Comparison of ENCODE assay signal across 27 mouse cellular contexts in genomic region chr13:13567640-13568039, GRCm38 (mm10). TPM values are rescaled to one million over a fixed set of nuclear protein-coding genes. Genes with fewer than 3 reads are reported as not detected.
DNase-seq lines count a peak whose midpoint lies in the region; ATAC-seq lines count a peak whose summit lies in the region.
"Had no signal": no experiment of that assay in that cellular context is flagged by ENCODE, and none has a peak within 500 bp of the region (broad histone marks: within the 10 kb centered on the region; RNA-seq: fewer than 3 reads in every experiment).

No protein-coding gene starts in this region.

- no peak for ATAC-seq in heart, embryonic 11.5 days (replicated peaks; ENCODE audit: insufficient number of reproducible peaks, low FRiP score, low TSS enrichment)
- peak; percentile 73 for ATAC-seq in granulocyte monocyte progenitor cell, adult 5-6 weeks (replicated peaks; ENCODE audit: poor library complexity, severe bottlenecking)
- ATAC-seq in monocyte, adult 5-6 weeks (replicated peaks; ENCODE audit: insufficient number of reproducible peaks, low FRiP score, low TSS enrichment, poor library complexity, severe bottlenecking): peak; percentile 65
- ATAC-seq: forebrain, embryonic 15.5 days; hindbrain, postnatal 0 days; inflammation-experienced regulatory T-cells, adult 6 months had no signal

- DNase-seq in heart, adult 11 months: peak; percentile 45
- no peak for DNase-seq in right cerebral cortex, postnatal 25 days
- DNase-seq in lung, postnatal 14 days: no peak
- DNase-seq: adrenal gland, adult 2 months; adrenal gland, postnatal 14 days; cerebellum, adult 11-12 months; cerebellum, adult 8-10 months; cerebellum, postnatal 10 days; cerebellum, postnatal 36 days; embryo, embryonic 11 days; gastrocnemius, postnatal 10 days; gastrocnemius, postnatal 36 days; heart, adult 18-20 months; heart, postnatal 14 days; heart, postnatal 4 days had no signal

- no peaks in the 10 kb centered on the region for H3K9me3 ChIP-seq in heart, embryonic 11.5 days (replicated peaks; ENCODE audit: control insufficient read depth, low read length)
- H3K9me3 ChIP-seq: embryonic facial prominence, embryonic 10.5 days; embryonic facial prominence, embryonic 13.5 days; forebrain, embryonic 12.5 days; forebrain, embryonic 15.5 days; heart, embryonic 13.5 days had no signal

- no peak overlapping the region for H3K4me3 ChIP-seq in heart, embryonic 11.5 days (ENCODE audit: low read depth, low read length)
- H3K4me3 ChIP-seq: embryonic facial prominence, embryonic 10.5 days; embryonic facial prominence, embryonic 13.5 days; erythroblast, embryonic 14.5 days; forebrain, embryonic 12.5 days; forebrain, embryonic 15.5 days; heart, embryonic 13.5 days had no signal

- 82% methylated on average over 6 of the region's 6 CpGs for WGBS in heart, embryonic 11.5 days (ENCODE audit: insufficient replicate concordance)

- H3K27ac ChIP-seq in heart, embryonic 11.5 days (ENCODE audit: low read depth, low read length): no peak overlapping the region
- H3K27ac ChIP-seq: embryonic facial prominence, embryonic 10.5 days; embryonic facial prominence, embryonic 13.5 days; forebrain, embryonic 12.5 days; forebrain, embryonic 15.5 days; heart, embryonic 13.5 days; hindbrain, embryonic 14.5 days; hindbrain, postnatal 0 days had no signal

- no peak overlapping the region for H3K9ac ChIP-seq in heart, embryonic 11.5 days (ENCODE audit: low read depth, low read length)
- H3K9ac ChIP-seq: embryonic facial prominence, embryonic 13.5 days; forebrain, embryonic 12.5 days; forebrain, embryonic 15.5 days; heart, embryonic 13.5 days; hindbrain, embryonic 14.5 days had no signal

- H3K4me2 ChIP-seq in heart, embryonic 11.5 days: no peak overlapping the region
- H3K4me2 ChIP-seq: embryonic facial prominence, embryonic 13.5 days; forebrain, embryonic 12.5 days; forebrain, embryonic 15.5 days; heart, embryonic 13.5 days; hindbrain, embryonic 14.5 days had no signal

- H3K4me1 ChIP-seq in heart, embryonic 11.5 days (ENCODE audit: control insufficient read depth, insufficient read depth, low read length): peaks cover 16% of the 10 kb centered on the region; the same call in 1 of the 2 replicates
- H3K4me1 ChIP-seq: embryonic facial prominence, embryonic 10.5 days; embryonic facial prominence, embryonic 13.5 days; forebrain, embryonic 12.5 days; forebrain, embryonic 15.5 days had no signal

- H3K36me3 ChIP-seq in heart, embryonic 11.5 days (ENCODE audit: control insufficient read depth, insufficient read depth, low read length): no peaks in the 10 kb centered on the region
- H3K36me3 ChIP-seq: embryonic facial prominence, embryonic 10.5 days; embryonic facial prominence, embryonic 13.5 days; forebrain, embryonic 12.5 days; forebrain, embryonic 15.5 days; heart, embryonic 13.5 days had no signal

- H3K27me3 ChIP-seq in heart, embryonic 11.5 days (ENCODE audit: control insufficient read depth, insufficient read depth, low read length): no peaks in the 10 kb centered on the region
- H3K27me3 ChIP-seq: embryonic facial prominence, embryonic 13.5 days; forebrain, embryonic 12.5 days; forebrain, embryonic 15.5 days; heart, embryonic 13.5 days had no signal

RNA-seq across cellular contexts. Expression of gene Lyst, which starts 22.6 kb away (rescaled TPM):
- polyA plus RNA-seq in heart, embryonic 11.5 days (2014; fragmentation: Nextera tagmentation; extraction: Ambion mirVana): 2.5 and 3.9 TPM in 2 replicates
- 68.7 and 69.9 TPM in 2 replicates for total RNA-seq in granulocyte monocyte progenitor cell, adult 5-6 weeks (2014; fragmentation: Nextera tagmentation)
- 77.8 and 90.0 TPM in 2 replicates for total RNA-seq in granulocyte monocyte progenitor cell, adult 5-6 weeks (2017)
- 73.5 to 115 TPM (median 113 TPM) in 3 replicates for total RNA-seq in monocyte, adult 5-6 weeks (2017)
